Mouse (Mus musculus) ES-E14 (cell line): ENCODE data around the gene Nxn.

Source experiments
- CHD2 ChIP-seq: IDR thresholded peaks from 2 replicates; pipeline ENCODE4 v1.6.1; 2014; ENCODE audit warnings: mild to moderate bottlenecking, low read depth, low read length, inconsistent platforms
- HCFC1 ChIP-seq: IDR thresholded peaks from 2 replicates; pipeline ENCODE4 v1.6.1; 2012; ENCODE audit warnings: low read length, inconsistent platforms, borderline replicate concordance; ENCODE audit not compliant: insufficient read depth
- MAFK ChIP-seq: IDR thresholded peaks from 2 replicates; pipeline ENCODE4 v1.6.1; 2014; ENCODE audit warnings: mild to moderate bottlenecking, low read depth, low read length, inconsistent platforms; ENCODE audit not compliant: insufficient read depth
- ZC3H11A ChIP-seq: IDR thresholded peaks from 2 replicates; pipeline ENCODE4 v1.6.1; 2012; ENCODE audit warnings: low read depth, mild to moderate bottlenecking, inconsistent platforms, low read length, borderline replicate concordance
- ZNF384 ChIP-seq: IDR thresholded peaks from 2 replicates; pipeline ENCODE4 v1.6.1; 2012; ENCODE audit warnings: low read depth, low read length, inconsistent platforms

GRCm38 (mm10) chr11:76279971-76280370 is 119.0 kb downstream of the Nxn start:
- TF ChIP-seq ZC3H11A (no peak), CHD2 (no peak), ZNF384 (no peak), MAFK (no peak), HCFC1 (no peak)
